Mouse (Mus musculus) lung, postnatal 0 days (tissue): ENCODE results near the gene Npas2. TPM values are rescaled to one million over a fixed set of nuclear protein-coding genes. Genes with fewer than 3 reads are reported as not detected.

Experiments
- ATAC-seq: fragments of 200-750 bp; cut with Nextera tagmentation; 2 replicates; pipeline ENCODE4 v1.8.0; 2017; ENCODE audit warnings: moderate library complexity
- DNase-seq: peaks from one replicate; pipeline ENCODE4 v3.0.0-alpha.2; 2016; ENCODE audit warnings: low spot score
- H3K27ac ChIP-seq: fragments of 300-500 bp; sonication (generic); 2 replicates; pipeline ENCODE4 v1.5.1; 2014; ENCODE audit warnings: antibody characterized with exemption, mild to moderate bottlenecking, low read length, mixed read lengths
- H3K27me3 ChIP-seq: fragments of 300-500 bp; sonication (generic); replicated peaks from 2 replicates; pipeline ENCODE4 v1.6.1; 2014; ENCODE audit warnings: low read length, mixed read lengths; ENCODE audit not compliant: insufficient read depth
- H3K36me3 ChIP-seq: fragments of 300-500 bp; sonication (generic); 2 replicates; pipeline ENCODE4 v1.6.1; 2014; ENCODE audit warnings: low read length, mixed read lengths; ENCODE audit not compliant: insufficient read depth
- H3K4me1 ChIP-seq: fragments of 300-500 bp; sonication (generic); 2 replicates; pipeline ENCODE4 v1.6.1; 2014; ENCODE audit warnings: antibody characterized with exemption, low read depth, low read length, mixed read lengths; ENCODE audit not compliant: insufficient read depth
- H3K4me2 ChIP-seq: fragments of 300-500 bp; sonication (generic); replicated peaks from 2 replicates; pipeline ENCODE4 v1.6.1; 2014; ENCODE audit warnings: low read depth, mild to moderate bottlenecking, low read length, moderate library complexity, mixed read lengths
- H3K4me3 ChIP-seq: fragments of 300-500 bp; sonication (generic); 2 replicates; pipeline ENCODE4 v1.5.1; 2014; ENCODE audit warnings: low read depth, low read length
- H3K9ac ChIP-seq: fragments of 300-500 bp; sonication (generic); replicated peaks from 2 replicates; pipeline ENCODE4 v1.6.1; 2014; ENCODE audit warnings: low read depth, mild to moderate bottlenecking
- H3K9me3 ChIP-seq: fragments of 300-500 bp; sonication (generic); 2 replicates; pipeline ENCODE4 v1.6.1; 2016; ENCODE audit warnings: low read length, mixed read lengths
- CTCF ChIP-seq: IDR thresholded peaks from 2 replicates; pipeline ENCODE4 v1.5.1; 2016; ENCODE audit warnings: antibody characterized with exemption, mild to moderate bottlenecking
- EP300 ChIP-seq: IDR thresholded peaks from 2 replicates; pipeline ENCODE4 v1.6.1; 2016; ENCODE audit warnings: antibody characterized with exemption, mild to moderate bottlenecking, control low read depth
- WGBS: fragments of 180-500 bp; shearing (Covaris S2); extraction: QIAGEN DNeasy Blood & Tissue Kit; methylation state at CpG from one replicate; pipeline ENCODE4 v1.1.7; 2014; 5-methylcytosine and 5-hydroxymethylcytosine counted together
- polyA plus RNA-seq: library from polyadenylated mRNA; unstranded; fragments of >200 nt; fragmentation: Nextera tagmentation; extraction: Ambion mirVana; gene quantifications from 2 replicates; pipeline ENCODE4 v1.2.1, GENCODE M21; 2015

The Npas2 gene
- polyA plus RNA-seq, 1 experiment from 2014 or later, result 2.2 TPM

GRCm38 (mm10) chr1:39370431-39370830 lies 176.9 kb downstream of the Npas2 start:
- Histone ChIP-seq H3K9me3 (no peaks in the 10 kb centered on the region), H3K27ac (no peak overlapping the region), H3K4me1 (peaks cover 11% of the 10 kb centered on the region), H3K9ac (no peak overlapping the region), H3K36me3 (peaks cover 35% of the 10 kb centered on the region), H3K27me3 (no peaks in the 10 kb centered on the region), H3K4me2 (no peak overlapping the region), H3K4me3 (no peak overlapping the region)
- no peak for TF ChIP-seq EP300
- TF ChIP-seq CTCF, result no peak
- DNase-seq (no peak), ATAC-seq (no peak)
- WGBS, result 78% methylated on average over 6 of the region's 6 CpGs

GRCm38 (mm10) chr1:39372220-39372843 lies 178.8 kb downstream of the Npas2 start:
- Histone ChIP-seq H3K9me3 (no peaks in the 10 kb centered on the region), H3K4me3 (no peak overlapping the region), H3K27ac (no peak overlapping the region), H3K36me3 (peaks cover 35% of the 10 kb centered on the region), H3K27me3 (no peaks in the 10 kb centered on the region), H3K4me1 (peaks cover 6% of the 10 kb centered on the region), H3K4me2 (no peak overlapping the region), H3K9ac (no peak overlapping the region)
- no peak for DNase-seq
- WGBS, result 67% methylated on average over 8 of the region's 8 CpGs
- ATAC-seq, result no peak
- no peak for TF ChIP-seq CTCF
- no peak for TF ChIP-seq EP300

GRCm38 (mm10) chr1:39373378-39373777 lies 179.8 kb downstream of the Npas2 start:
- H3K27me3 ChIP-seq, result no peaks in the 10 kb centered on the region
- H3K9ac ChIP-seq, result no peak overlapping the region
- no peak overlapping the region for H3K4me3 ChIP-seq
- 60% methylated on average over 4 of the region's 4 CpGs for WGBS
- H3K36me3 ChIP-seq, result peaks cover 35% of the 10 kb centered on the region
- no peak for ATAC-seq
- H3K4me1 ChIP-seq, result peaks cover 6% of the 10 kb centered on the region
- no peak for TF ChIP-seq CTCF
- no peak for TF ChIP-seq EP300
- no peak for DNase-seq
- no peak overlapping the region for H3K27ac ChIP-seq
- H3K9me3 ChIP-seq, result no peaks in the 10 kb centered on the region
- no peak overlapping the region for H3K4me2 ChIP-seq

- H3K4me1 ChIP-seq, result peaks cover under 1% of the 10 kb centered on the region
- 75% methylated on average over 5 of the region's 5 CpGs for WGBS
- no peak overlapping the region for H3K27ac ChIP-seq
- no peaks in the 10 kb centered on the region for H3K27me3 ChIP-seq
- no peak for TF ChIP-seq EP300
- TF ChIP-seq CTCF, result no peak
- H3K36me3 ChIP-seq, result peaks cover 35% of the 10 kb centered on the region
- no peaks in the 10 kb centered on the region for H3K9me3 ChIP-seq
- DNase-seq (no peak), ATAC-seq (no peak)
- H3K9ac ChIP-seq, result no peak overlapping the region
- no peak overlapping the region for H3K4me3 ChIP-seq
- no peak overlapping the region for H3K4me2 ChIP-seq
Measured at GRCm38 (mm10) chr1:39374231-39374809, 180.8 kb downstream of the Npas2 start.

- 78% methylated on average over 7 of the region's 7 CpGs for WGBS
- Histone ChIP-seq H3K4me1 (no peaks in the 10 kb centered on the region), H3K9me3 (no peaks in the 10 kb centered on the region), H3K27me3 (no peaks in the 10 kb centered on the region), H3K4me2 (no peak overlapping the region), H3K4me3 (no peak overlapping the region), H3K27ac (no peak overlapping the region), H3K36me3 (peaks cover 26% of the 10 kb centered on the region), H3K9ac (no peak overlapping the region)
- DNase-seq (no peak), ATAC-seq (no peak)
- TF ChIP-seq EP300 (no peak), CTCF (no peak)
Measured at GRCm38 (mm10) chr1:39376121-39376520, 182.6 kb downstream of the Npas2 start.

- no peak overlapping the region for H3K4me2 ChIP-seq
- H3K27ac ChIP-seq, result no peak overlapping the region
- H3K4me3 ChIP-seq, result no peak overlapping the region
- peaks cover 23% of the 10 kb centered on the region; the same call in 1 of the 2 replicates for H3K36me3 ChIP-seq
- no peaks in the 10 kb centered on the region for H3K4me1 ChIP-seq
- TF ChIP-seq CTCF (no peak), EP300 (no peak)
- no peak overlapping the region for H3K9ac ChIP-seq
- WGBS, result 96% methylated on average over 9 of the region's 9 CpGs
- DNase-seq, result no peak
- H3K9me3 ChIP-seq, result no peaks in the 10 kb centered on the region
- no peaks in the 10 kb centered on the region for H3K27me3 ChIP-seq
- no peak for ATAC-seq
Measured at GRCm38 (mm10) chr1:39376726-39377240, 183.3 kb downstream of the Npas2 start.
